Mouse (Mus musculus): Measurements from ENCODE around the gene Fut9.

DNA sequence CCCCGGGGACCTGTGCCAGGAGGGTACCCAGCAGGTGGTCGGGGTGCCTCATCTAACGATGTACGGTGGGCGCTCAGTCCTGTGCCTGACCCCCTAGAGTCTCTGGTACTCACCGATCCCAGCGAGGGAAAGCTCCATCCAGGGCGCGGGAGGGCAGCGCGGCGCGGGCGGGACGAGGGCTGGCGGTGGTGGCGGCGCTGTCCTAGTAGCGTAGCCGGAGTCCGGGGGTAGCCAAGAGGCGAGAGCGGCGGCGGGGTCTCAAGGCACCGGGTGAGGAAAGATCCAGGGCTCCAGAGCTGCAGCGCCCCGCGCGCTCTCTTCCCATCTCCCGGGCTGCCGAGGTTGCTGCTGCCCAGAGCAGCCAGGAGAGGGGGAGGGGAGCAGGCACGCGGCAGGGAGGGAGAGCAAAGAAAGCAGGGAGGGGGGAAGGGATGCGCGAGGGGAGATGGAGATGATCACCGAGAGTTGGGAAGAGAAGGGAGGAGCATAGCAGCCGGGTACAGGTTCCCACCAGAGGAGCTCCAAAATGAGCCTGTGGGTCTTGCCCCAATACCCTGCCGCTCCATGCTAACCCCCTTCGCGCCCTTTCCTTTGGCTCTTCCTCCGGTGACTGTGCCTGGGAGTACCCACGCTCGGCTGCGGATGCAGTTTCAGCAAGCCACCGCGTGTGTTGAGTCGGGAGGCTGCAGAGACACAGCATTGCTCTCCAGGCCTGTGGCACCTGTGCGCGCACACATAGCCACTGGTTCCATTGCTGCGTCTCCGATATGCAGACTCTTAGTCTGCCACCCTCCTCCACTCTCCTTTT, at the start of gene Fut9:
- no peak for TF ChIP-seq CTCF (IDR thresholded peaks at IDR 0.05; ENCODE audit: borderline replicate concordance, control insufficient read depth, extremely low read depth, insufficient read depth, low read length, poor library complexity)
- TF ChIP-seq POLR2A (IDR thresholded peaks at IDR 0.05; ENCODE audit: control insufficient read depth, extremely low read depth, insufficient read depth, low read length, poor library complexity), result no peak

Data from thymus, adult 2 months (tissue).